Mouse (Mus musculus) CH12F3 (cell line): ENCODE data around the gene Peli2.

Experiments
- in situ Hi-C: fragments of 300-500 bp; cut with MboI; formaldehyde crosslinking; loops from 2 replicates; pipeline ENCODE4 v1.14.3; 2020; ENCODE audit warnings: low sequenced_read_pairs

Gene Peli2

DNA sequence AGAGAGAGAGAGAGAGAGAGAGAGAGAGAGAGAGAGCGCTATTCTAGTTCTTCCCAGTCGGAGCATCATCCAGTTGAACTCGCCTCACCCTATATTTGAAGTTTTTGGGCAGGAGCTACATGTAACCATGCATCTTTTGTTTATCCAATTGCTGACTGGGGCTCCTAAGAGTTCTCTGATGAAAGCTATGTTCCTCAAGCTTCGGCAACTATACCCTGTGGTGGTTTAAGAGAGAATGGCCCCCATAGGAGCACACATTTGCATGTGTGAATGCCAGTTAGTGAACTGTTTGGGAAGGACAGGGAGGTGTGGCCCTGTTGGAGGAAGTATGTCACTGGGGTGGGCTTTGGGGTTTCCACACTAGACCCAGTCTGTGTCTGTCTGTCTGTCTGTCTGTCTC is 142.5 kb downstream of the Peli2 start:
- in situ Hi-C loops = no loop called here

DNA sequence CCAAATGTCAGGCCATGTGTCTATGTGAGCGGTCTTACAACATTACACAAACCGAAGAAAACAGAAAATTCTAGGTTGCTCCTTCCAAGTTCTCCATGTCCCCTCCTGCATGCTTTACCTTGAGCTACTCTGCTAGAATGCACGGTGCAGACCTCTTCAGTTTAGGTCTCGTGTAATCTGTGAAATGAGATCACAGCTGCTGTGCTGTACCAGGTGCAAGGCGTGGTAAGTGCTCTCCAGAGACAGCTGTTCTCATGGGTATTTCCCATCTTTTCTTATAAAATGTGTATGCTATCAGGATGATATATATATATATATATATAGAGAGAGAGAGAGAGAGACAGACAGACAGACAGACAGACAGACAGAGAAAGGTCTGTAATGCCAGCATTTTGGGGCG is 146.1 kb downstream of the Peli2 start:
- in situ Hi-C loops = no loop called here

DNA sequence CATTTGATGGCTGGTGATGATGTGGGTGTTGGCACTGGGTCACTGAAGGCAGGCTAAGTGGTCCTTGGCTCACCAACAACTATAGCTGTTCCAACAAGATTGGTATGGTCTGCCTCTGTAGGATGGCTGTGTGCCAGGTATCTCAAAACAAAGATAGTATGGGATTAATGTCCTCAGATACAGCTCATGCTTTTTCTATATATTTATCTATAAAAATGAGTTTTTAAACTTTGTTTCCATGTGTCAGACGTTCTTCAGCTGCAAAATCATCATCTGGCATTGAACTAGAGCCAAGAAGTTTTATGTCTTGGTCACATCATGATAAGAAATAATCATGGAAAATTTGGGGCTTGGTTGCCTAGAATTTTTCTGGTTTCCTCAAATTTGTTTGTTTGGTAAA is 157.7 kb downstream of the Peli2 start:
- in situ Hi-C loops = no loop called here

DNA sequence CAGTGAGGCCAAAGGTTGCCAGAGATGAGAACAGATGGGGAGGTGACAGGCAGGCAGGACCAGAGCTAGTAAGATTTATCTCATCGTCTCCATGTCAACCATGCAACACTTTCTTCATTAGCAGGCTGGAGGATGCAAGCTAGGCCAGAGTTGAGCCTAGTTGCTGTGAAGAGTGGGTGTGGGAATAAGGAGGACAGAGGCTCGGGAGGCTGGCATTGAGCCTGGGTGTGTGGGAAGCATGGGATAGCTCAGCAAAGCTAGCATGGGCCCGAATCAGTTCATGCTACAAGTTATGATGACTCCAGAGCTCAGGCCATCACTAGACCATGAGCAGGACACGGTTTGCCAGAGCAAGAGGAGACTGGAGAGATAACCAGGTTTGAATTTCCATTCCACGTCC is 166.3 kb downstream of the Peli2 start:
- in situ Hi-C loops = no loop called here

DNA sequence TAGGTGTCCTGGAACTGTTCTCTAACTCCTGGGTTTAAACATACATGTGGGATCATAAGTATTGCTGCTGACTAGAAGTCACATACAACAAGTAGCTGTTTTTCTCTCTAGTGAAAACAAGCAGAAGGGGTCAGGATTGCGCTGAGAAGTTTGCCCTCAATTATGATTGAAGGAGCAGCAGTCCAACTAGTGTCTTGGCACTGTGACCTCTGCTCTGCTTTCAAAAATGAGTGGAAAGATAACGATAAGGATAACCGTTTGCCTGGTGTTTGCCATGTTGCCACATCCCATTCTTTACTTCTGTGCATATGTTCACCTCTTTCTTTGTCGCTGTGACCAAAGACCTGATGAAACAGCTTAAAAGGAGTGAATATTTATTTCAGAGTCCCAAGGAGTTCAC is 167.0 kb downstream of the Peli2 start:
- in situ Hi-C loops = no loop called here

DNA sequence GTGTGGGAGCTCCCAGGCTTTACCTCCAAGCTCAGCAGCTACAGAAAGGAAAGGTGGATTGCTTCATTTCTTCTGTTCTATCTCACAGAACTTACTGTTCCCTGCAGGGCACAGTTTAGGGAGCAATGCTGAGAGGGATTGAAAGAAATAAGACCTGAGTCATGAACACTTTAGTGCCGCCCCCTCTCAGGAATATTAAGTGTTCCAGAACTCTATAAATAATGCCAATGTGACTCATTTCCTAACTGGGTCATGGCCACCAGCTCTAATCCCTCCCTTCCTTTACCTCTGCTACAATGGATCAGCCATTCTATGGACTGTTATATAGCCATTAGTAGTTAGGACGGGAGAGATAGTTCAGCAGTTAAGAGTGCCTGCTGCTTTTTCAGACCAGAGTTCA is 168.0 kb downstream of the Peli2 start:
- in situ Hi-C loops = no loop called here

DNA sequence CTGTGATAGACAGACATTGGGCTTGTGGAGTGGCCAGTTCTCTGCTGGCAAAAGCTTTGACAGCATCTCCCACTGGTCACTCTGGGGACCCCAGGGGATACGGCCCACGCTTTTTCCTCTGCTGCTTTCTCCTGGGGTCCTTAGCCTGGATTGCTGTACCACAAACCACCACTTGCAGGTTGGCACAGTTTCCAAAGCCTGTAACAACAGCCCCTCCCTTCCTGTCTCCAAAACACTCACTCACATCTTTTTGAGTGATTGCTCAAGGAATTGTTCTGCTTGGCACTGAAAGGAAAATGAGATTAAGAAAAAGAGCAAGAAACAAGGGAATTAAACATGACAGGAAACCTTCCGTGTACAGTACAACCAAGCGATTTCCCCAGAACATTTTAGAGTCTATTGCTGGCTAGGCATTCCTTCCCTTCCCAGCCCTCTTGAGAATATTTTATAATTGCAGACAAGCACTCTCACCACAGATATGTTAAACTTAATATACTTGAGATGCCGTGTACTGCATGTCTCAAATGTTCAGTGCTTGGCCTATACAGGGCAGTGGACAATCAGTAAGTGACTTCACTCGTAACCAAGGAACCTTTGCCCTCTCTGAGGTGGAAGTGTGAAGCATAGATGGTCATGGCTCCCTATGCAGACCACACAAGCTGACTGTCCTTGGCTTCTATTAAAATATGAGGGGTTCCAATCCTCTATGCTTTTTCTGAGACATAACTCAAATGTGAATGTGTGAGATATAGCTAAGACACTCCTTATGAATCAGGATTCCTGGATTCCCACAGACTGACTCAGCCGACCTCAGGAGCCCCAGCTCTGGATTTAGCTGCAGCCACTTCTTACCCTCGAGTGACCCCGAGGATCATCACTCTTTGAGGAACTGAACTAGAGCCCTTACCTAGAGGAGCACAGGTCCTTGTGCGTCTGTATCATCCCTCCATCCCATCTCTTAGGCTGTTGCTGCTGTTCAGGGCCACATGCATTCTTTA is 169.3 kb downstream of the Peli2 start:
- in situ Hi-C loops = no loop called here

DNA sequence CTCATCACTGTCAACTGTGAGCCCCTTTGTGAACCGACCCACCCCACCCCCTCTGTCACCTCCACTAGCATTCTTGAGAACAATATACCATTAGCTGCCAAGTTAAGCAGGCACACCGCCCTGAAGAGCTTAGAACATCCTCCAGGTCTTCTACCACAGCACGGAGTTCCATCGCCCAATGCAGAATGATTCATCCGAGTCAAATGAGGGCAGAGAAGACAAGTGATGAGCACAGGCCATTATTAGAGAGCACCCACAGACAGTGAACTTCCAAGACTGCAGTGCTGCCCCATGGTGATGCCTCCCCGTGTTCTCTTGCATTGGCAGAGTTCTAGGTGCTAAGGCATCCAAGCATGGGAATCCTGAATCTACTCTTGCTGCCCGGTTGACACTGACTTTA is 172.9 kb downstream of the Peli2 start:
- in situ Hi-C loops = no loop called here

DNA sequence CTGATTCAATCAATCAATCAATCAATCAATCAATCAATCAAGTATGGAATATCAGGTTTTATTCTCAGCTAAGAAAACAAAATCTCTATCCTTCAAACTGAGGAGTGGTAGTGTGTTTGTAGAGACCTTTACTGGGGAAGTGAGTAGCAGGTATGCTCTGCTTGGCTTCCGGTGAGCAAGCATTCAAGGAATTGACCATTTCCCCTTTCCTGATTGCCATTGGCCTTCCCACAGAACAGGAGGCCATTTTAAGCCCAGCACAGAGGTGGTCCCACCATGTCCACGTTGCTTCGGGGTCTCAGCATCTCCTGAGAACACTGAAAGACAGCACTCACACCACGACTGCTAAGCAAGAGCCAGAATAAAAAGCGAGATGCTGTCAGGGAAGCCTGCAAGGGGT is 174.8 kb downstream of the Peli2 start:
- in situ Hi-C loops = no loop called here

DNA sequence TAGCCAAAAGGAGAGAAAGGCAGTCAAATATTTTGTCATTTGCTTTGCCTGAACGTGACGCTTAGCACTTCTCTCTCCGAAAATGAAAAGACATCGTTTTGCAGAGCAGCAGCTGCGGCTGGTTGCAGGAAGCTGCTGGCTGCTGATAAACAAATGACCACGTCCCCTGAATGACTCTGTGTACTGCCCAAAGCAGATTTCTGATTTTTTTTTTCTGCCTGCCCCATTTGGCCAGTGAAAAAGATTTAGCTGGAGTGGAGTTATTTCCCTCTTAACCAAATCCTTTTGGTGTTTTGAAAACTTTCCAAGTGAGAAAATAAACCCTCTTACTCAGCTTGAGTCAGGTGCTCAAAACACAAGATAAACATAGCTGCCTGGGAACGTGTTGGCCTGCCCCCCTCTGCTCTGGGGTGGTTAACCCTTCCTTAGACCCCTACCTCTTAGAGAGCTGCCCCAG is 175.2 kb downstream of the Peli2 start:
- in situ Hi-C loops = no loop called here

DNA sequence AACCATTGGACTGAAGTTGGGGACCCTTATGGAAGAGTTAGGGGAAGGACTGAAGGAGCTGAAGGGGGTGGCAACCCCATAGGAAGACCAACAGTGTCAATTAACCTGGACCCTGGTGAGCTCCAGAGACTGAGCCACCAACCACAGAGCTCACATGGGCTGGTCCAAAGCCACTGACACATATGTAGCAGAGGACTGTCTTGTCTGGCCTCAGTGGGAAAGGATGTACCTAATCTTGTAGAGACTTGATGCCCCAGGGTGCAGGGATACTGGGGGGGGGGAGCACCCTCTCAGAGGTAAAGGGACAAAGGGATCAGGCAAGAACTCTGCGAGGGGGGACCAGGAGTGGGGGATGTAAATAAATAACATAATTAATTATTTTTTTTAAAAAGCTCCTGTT is 176.2 kb downstream of the Peli2 start:
- in situ Hi-C loops = no loop called here

DNA sequence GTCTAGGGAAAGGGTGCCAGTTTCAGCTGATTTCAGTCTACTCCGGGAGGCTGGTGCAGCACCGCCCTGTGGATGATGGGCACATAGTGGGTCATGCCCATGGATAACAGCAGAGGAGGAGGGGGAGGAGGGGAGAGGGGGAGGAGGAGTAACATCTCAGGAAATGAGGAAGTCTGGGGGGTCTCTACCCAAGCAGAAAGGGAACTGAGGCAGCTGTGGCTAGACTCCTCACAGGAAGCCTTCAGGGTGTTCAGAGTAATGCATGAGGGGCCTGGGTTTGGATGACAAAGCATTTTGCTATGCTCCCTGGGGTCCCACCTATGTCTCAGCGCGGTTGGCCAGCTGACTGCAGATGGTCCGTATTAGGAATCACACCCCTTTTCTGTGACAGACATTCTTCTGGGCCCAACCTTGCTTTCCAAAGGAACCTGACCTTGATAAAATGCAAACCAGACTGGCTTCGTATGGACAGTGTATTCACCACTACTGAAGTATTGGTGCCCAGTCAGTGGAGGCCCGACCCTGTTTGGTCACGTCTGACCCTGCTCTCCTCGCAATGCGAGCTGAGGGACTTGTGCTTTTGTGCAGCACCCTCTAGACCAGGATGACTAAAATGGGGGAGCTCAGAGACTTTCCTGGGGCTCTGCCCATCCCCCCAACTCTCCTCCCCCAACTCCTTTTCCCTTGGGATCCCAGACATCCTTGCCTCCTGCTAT is 182.0 kb downstream of the Peli2 start:
- in situ Hi-C loops = no loop called here

DNA sequence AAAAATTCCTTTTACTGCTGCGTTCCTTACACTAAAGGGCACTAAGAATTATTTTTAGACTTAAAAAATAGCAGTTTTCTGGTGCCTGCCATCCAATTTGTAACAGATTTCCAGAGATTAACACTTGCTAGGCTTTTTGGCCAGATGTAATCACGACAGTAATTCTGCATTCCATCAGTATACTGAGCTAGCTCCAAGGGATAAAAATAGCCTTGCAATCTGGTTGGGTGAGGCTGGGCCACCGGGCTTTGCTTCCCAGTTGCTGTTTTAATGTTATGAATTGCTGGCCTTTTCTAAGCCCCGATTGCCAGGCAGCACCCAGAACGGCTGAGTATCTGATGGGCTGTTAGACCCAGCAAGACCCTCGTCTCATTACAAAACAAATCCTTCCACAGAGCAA is 182.6 kb downstream of the Peli2 start:
- in situ Hi-C loops = no loop called here

DNA sequence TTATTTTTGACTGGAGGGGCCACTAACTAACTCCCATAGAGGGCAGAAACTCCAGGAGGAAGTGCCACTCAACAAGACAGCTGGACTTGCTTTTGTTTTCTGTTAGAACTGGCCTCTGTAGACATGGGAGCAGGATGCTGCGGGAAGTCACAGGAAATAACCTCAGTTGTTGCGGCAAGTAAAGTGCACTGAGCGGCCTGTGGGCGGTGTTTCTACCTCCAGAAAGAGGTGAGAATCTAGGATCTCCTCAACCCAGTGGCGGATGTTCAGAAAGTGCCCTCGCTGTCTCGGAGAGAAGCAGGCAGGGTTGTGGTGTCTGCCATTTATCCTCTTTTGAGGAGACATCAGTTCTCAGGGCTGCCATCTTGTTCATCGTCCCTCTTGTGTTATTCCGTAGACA is 183.2 kb downstream of the Peli2 start:
- in situ Hi-C loops = no loop called here

DNA sequence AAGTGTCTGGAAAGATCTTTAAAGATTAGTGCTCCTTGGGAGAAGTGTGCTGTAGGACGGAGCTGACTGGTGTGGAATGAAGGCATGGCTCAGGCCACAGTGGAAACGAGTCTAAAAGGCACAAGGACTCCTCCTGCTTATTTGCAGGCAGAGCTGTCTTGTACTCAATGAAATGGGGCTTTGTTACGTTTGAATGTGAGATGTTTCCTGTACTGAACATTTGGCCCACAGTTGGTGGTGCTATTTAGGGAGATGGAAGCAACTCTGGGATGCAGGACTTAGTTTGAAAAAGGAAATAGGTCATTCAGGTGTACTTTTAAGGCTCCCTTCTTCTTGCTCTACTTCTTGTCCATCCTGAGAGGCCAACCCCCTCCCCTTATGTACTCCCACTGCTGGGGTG is 192.6 kb downstream of the Peli2 start:
- in situ Hi-C loops = no loop called here

DNA sequence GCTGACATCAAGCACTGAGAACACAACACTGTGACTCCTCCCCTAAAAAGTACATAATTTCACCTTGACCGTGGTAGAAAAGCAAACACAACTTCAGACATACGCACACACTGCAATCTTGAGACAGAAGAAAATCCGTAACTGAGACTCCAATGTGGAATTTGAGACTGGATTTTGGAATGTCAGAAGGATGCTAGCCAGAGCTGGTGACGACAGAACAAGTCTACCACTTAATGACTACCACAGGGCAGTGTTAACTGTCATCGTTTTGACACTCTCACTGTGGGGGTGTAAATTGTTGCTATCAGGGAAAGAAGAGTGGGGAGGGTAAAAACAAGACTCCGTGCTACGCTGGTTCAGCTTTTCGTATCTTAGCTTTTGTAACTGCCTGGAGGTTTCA is 195.8 kb downstream of the Peli2 start:
- in situ Hi-C loops = no loop called here

DNA sequence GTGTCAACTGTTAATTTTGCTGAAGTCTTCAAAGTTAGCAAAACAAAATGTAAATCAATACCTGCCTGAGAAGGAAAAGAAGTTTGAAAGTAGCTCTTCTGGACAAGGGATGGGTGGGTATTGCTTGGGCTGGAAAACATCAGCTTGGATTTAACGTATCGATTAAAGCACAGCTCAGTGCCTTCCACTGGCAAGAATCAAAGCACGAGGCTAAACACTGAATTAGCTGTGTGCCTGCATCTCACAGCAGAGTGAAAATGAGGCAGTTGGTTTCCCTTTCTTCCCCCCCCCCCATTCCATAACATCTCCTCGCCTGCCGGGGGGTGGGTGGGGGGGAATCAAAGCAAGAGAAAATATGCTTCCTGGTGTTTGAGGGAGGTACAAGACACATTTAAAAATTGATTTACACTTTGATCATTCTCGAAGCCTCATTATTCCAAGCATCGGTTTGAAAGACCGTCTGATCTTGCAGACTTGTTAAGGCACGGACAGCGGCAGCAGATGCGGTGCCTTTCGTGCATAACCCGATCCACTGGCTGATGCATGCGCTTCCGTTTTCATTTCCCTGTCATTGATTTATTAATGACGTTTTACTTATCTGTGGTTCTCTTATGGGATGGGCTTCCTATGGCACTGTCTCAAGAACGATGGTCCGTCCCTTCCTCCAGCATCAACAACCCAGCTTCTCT is 203.3 kb downstream of the Peli2 start:
- in situ Hi-C loops = no loop called here

DNA sequence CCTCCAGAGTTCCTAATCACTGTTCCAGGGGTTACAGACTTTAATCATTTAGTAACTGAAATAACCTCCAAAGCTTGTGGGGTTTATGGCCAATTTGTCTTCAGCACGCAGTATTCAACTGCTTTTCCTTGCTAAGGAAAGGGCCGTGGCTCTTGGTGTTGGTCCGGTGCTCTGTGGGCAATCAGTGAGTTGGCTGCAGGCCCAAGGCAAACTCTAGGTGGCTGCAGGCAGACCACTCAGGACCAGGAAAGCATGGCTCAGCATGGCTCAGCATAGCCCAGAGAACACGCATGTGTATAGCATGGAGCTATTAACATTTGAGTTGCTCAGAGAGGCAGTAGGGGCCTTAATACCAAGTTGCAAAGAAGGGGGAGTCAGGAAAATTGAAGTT is 203.8 kb downstream of the Peli2 start:
- in situ Hi-C loops = no loop called here

DNA sequence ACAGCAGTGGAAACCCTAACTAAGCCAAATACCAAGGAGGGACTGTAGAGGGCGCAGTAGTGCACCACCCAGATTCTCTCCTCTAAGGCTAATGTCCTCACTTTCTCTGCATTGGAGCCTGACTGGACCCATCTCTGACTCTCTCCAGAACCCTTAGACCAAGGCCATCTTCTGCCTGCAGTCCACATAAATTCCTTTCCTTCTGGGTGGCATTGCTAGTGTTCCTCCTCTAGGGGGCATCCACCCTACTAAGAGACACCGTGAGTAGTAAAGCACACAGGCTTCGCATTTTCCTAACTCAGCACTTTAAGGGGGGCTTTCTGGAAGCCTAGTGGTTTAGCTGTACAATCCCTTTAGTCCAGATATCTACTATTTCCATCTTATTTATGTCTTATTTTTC is 207.1 kb downstream of the Peli2 start:
- in situ Hi-C loops = no loop called here

DNA sequence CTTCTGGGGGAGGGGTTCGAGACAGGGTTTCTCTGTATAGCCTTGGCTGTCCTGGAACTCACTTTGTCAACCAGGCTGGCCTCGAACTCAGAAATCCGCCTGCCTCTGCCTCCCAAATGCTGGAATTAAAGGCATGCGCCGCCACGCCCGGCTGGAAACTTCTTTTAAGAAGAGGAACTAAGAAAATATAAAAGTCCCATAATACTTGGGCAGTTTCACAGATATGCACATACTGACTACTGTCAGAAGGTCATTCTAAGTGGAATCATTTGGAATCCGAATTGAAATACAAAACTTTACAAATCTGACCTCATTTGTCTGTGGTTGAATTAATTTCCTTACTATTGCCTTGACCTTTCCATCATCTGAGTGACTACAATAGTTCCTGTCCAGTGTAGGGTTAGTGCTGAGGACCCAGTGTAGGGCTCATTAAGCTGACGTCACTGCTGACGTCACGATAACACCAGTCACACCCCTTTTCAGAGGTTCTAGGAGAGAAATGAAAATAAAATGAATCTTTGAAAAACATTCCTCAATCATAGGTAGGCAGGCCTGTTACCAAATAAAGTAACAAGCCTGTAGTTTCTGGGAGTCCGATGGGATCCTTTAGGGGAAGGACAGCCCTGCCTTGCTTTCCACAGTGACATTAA is 209.2 kb downstream of the Peli2 start:
- in situ Hi-C loops = no loop called here
